Mouse (Mus musculus): Measurements from ENCODE around the gene BC048562.
A peak's percentile ranks its signal among the peaks of the same experiment; 100 is the strongest.

GRCm38 (mm10) chr9:108460319-108461178, 24.3 kb downstream of the BC048562 start, which contains the start of gene Ccdc71:
- TF ChIP-seq CTCF (IDR thresholded peaks at IDR 0.05; ENCODE audit: borderline replicate concordance, control insufficient read depth, extremely low read depth, insufficient read depth, low read length, poor library complexity) (0 out of 2 replicates have a peak, but pooled peaks have one; percentile 27), POLR2A (IDR thresholded peaks at IDR 0.05; ENCODE audit: control insufficient read depth, extremely low read depth, insufficient read depth, low read length, poor library complexity) (peak; percentile 73)

All from thymus, adult 2 months (tissue).